Mouse (Mus musculus): Measurements from ENCODE around the gene Enpp5. TPM values are rescaled to one million over a fixed set of nuclear protein-coding genes. Genes with fewer than 3 reads are reported as not detected.

Enpp5 gene
- polyA plus RNA-seq, 1 experiment from 2014 or later: 25.3 TPM

DNA sequence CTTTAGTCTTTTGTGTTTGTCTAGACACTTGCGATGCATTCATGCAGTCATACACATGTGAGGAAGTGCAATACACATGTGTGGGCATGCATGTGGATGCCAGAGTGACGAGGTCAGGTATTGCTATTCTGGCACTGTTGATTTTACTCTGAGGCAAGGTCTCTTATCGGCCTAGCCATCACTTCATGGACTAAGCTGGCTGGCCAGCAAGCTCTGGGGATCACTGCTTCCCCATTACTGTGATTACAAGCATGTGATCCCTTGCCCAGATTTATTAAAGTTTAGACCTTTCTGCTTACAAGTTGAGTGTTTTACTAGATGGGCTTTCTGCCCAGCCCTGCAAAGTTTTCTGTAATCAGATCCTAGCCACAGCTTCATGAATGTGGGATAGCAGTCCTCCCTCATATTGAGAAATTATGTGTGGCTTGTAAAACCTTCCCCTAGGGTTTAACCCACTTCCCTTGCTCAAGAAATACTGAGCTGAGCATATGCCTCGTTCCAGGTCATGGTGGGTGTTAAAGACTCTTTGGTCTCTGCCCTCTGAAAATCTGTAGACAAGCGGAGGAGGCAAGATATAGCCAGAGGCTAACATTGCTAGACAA is 17.2 kb upstream of the Enpp5 start:
- Histone ChIP-seq H3K36me3 (no peaks in the 10 kb centered on the region), H3K4me1 (no peaks in the 10 kb centered on the region), H3K4me2 (no peak overlapping the region), H3K27ac (no peak overlapping the region), H3K9ac (no peak overlapping the region), H3K4me3 (no peak overlapping the region), H3K27me3 (no peaks in the 10 kb centered on the region), H3K9me3 (no peaks in the 10 kb centered on the region)
- ATAC-seq (ENCODE audit: borderline replicate concordance, extremely low read depth, low FRiP score, low TSS enrichment): no peak
- 72% methylated on average over 5 of the region's 5 CpGs for WGBS

DNA sequence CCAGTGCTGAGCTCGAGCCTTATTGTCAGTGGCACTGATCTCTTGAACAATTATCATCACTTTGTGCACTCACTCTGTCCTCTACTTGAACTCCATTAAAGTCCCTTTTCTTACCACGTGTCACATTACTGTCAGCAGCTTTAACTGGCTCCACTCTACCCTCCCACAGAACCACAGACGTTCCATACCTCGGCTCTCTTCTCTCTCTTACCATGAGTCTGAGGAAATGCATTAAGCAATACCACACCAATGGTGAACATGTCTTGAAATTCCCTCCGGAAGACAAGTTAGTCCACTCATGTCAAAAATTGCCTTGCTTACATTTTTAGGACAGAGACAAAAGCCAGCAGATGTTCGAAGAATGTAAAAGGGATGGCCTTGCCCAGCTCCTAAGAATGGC is 9.7 kb upstream of the Enpp5 start:
- Histone ChIP-seq H3K4me3 (no peak overlapping the region), H3K27me3 (no peaks in the 10 kb centered on the region), H3K9me3 (no peaks in the 10 kb centered on the region), H3K4me1 (no peaks in the 10 kb centered on the region), H3K27ac (no peak overlapping the region), H3K4me2 (no peak overlapping the region), H3K9ac (no peak overlapping the region), H3K36me3 (no peaks in the 10 kb centered on the region)
- 66% methylated on average over 6 of the region's 6 CpGs for WGBS
- no peak for ATAC-seq (ENCODE audit: borderline replicate concordance, extremely low read depth, low FRiP score, low TSS enrichment)

DNA sequence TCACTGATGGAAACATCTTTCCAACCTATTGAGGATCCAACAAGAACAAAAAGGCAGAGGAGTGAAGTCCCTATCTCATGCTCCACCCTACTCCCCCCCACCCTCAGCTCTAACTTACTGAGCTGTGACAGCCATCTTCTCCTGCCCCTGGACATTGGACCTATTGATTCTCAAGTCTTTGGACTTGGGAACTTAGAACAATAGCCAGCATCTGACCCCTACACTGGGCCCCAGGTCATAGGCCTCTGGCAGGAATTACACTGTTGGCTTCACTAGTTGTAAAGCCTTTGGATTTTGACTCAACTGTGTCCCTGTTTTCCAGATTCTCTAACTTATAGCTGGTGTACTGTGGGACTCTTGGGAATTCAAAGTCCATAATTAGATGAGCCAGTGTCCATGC is 6.9 kb upstream of the Enpp5 start:
- Histone ChIP-seq H3K4me3 (no peak overlapping the region), H3K27me3 (no peaks in the 10 kb centered on the region), H3K27ac (no peak overlapping the region), H3K9ac (no peak overlapping the region), H3K4me2 (no peak overlapping the region), H3K9me3 (no peaks in the 10 kb centered on the region), H3K36me3 (no peaks in the 10 kb centered on the region), H3K4me1 (no peaks in the 10 kb centered on the region)
- ATAC-seq (ENCODE audit: borderline replicate concordance, extremely low read depth, low FRiP score, low TSS enrichment): no peak

DNA sequence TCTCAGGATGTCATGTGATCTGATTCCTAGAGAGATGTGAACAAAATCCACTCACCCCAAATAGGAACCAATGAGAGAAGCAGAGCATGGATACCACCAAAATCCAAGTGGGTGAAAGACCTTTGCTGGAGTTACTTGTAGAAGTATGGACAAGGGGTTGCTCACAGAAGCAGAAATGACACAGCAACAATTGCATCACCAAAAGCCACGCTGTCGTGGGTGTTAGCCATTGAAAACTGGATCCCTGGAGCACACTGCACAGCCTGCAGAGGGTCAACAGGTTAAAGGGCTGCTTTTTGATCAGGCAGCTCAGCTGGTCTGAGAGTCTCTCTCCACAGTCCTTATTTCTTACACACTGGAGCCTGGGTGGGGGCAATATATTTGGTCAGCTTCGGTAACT is 3.0 kb upstream of the Enpp5 start:
- ATAC-seq (ENCODE audit: borderline replicate concordance, extremely low read depth, low FRiP score, low TSS enrichment): no peak
- Histone ChIP-seq H3K36me3 (no peaks in the 10 kb centered on the region), H3K27me3 (no peaks in the 10 kb centered on the region), H3K4me2 (no peak overlapping the region), H3K4me3 (no peak overlapping the region), H3K9ac (no peak overlapping the region), H3K9me3 (no peaks in the 10 kb centered on the region), H3K27ac (no peak overlapping the region), H3K4me1 (no peaks in the 10 kb centered on the region)
- 77% methylated on average over 3 of the region's 3 CpGs for WGBS

DNA sequence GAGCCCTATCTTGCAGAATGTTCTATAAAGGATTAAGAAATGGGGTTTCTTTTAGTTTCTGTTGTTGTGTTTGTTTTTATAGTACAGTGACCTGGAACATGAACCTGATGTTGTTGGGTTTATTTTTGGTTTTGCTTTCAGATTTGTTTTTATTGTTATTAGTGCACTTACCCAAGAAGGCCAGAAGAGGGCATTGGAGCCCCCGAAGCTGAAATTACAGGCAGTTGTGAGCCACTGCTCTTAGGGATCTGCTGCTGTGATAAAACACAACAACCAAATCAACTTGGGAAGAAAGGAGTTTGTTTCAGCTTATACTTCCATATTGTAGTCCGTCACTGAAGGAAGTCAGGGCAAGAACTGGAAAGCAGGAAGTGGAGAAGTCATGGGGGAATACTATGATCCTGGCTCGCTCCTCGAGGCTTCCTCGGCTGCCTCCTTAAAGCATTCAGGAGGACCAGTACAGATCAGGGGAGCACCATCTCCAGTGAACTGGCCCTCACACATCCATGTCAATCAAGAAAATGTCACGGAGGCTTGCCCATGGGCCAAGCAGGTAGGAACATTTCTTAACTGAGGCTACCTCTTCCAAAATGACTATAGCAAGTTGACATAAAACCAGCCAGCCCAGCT is 2.4 kb upstream of the Enpp5 start:
- H3K27me3 ChIP-seq: no peaks in the 10 kb centered on the region
- no peak overlapping the region for H3K9ac ChIP-seq
- no peaks in the 10 kb centered on the region for H3K9me3 ChIP-seq
- H3K27ac ChIP-seq: no peak overlapping the region
- no peak for ATAC-seq (ENCODE audit: borderline replicate concordance, extremely low read depth, low FRiP score, low TSS enrichment)
- no peaks in the 10 kb centered on the region for H3K36me3 ChIP-seq
- 52% methylated on average over 6 of the region's 6 CpGs for WGBS
- H3K4me3 ChIP-seq: no peak overlapping the region
- H3K4me1 ChIP-seq: no peaks in the 10 kb centered on the region
- H3K4me2 ChIP-seq: peak overlapping the region; percentile 10; the same call in 1 of the 2 replicates

DNA sequence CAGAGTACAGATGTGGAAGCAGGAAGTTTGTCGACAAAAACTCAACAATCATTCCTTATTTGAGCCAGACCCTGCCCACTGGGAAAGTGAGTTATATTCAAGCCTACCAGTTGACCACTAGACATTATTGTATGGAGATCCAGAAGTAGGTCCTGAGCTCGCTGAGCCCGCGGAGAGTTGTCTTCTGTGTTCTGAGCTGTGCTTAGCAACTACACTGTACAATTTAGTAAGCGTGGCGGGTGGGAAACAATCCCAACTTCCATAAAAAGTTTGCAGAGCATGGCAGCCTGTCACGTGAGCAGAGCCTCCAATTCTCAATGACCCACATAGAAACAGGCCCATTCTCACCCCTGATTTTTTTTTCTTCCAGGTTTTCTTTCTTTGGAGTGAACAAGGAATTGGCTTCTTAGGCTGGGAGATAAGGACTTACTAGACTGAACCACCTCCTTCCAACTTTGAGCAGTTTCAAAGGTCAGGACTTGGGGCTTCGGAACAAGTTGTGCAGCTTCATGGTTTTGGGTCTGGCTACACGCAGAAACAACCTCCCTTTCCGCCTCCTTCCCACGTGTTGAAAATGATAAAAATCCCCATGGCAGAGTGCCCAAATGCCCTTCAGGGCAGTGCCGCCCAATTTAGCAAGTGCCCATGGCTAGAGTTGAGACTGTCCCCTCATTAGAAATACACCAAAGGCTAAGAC is 1.3 kb upstream of the Enpp5 start:
- H3K4me2 ChIP-seq: no peak overlapping the region
- no peak for ATAC-seq (ENCODE audit: borderline replicate concordance, extremely low read depth, low FRiP score, low TSS enrichment)
- H3K27me3 ChIP-seq: no peaks in the 10 kb centered on the region
- H3K9me3 ChIP-seq: no peaks in the 10 kb centered on the region
- H3K27ac ChIP-seq: no peak overlapping the region
- no peaks in the 10 kb centered on the region for H3K36me3 ChIP-seq
- WGBS: 72% methylated on average over 12 of the region's 12 CpGs
- no peaks in the 10 kb centered on the region for H3K4me1 ChIP-seq
- H3K9ac ChIP-seq: no peak overlapping the region
- no peak overlapping the region for H3K4me3 ChIP-seq

DNA sequence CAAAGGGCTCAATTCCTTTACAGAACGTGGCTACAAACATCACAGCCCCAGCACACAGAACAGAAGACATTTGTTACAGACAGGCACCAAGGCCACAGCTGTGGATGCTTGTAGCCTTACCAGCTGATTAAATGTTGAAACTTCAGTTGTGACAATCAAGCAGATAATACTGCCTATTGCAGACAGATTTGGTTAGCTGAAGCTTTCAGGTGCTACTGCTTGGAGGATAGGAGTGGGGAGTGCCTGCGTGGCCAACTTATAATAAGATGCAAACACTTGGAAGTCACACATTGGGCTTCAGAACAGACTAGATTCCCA is 811 bp upstream of the Enpp5 start:
- Histone ChIP-seq H3K4me1 (no peaks in the 10 kb centered on the region), H3K27ac (no peak overlapping the region), H3K36me3 (no peaks in the 10 kb centered on the region), H3K4me3 (no peak overlapping the region), H3K9me3 (no peaks in the 10 kb centered on the region), H3K9ac (no peak overlapping the region), H3K27me3 (no peaks in the 10 kb centered on the region), H3K4me2 (no peak overlapping the region)
- ATAC-seq (ENCODE audit: borderline replicate concordance, extremely low read depth, low FRiP score, low TSS enrichment): no peak
- 61% methylated on average over 2 of the region's 2 CpGs for WGBS

DNA sequence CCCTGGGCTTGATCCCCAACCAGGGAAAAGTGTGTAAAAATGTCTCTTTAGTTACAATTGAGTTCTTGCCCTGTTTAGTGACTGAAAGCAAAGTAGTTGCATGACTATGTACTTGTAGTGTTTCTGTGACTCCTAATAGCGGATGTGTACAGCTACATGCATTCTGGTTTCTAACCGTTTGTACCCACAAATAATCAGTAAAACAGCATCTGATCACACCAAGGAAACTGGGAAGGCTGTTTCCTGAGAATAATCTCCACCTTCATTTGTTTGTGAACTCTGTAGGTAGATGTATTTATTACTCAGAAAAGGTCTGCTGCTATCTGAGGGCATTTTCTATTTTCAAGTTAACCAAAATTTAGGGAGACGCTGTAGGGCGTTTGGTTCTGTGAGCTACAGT is 4.5 kb downstream of the Enpp5 start:
- Histone ChIP-seq H3K27ac (no peak overlapping the region), H3K9ac (no peak overlapping the region), H3K4me1 (no peaks in the 10 kb centered on the region), H3K36me3 (no peaks in the 10 kb centered on the region), H3K4me3 (no peak overlapping the region), H3K9me3 (no peaks in the 10 kb centered on the region), H3K27me3 (no peaks in the 10 kb centered on the region), H3K4me2 (no peak overlapping the region)
- ATAC-seq (ENCODE audit: borderline replicate concordance, extremely low read depth, low FRiP score, low TSS enrichment): no peak
- 88% methylated on average over 4 of the region's 4 CpGs for WGBS

DNA sequence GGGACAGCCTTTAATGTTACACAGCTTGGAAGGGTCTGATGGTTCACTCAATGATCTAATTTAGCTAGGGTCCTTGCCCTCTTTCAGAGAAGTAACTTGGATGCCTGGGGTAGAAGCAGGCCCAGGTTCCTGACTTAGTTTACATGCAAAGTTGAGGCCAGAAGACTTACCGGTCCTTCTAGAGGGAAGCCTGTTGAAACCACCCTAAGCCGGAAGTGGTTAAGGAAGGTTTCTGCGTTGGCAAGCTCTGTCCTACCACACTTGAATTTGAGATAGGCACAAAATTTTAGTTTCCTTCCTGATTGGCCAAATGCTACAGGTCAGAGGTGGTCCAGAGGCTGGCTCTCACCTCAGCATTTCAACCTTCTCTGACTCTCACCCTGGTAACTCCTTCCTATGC is 9.6 kb downstream of the Enpp5 start:
- Histone ChIP-seq H3K9me3 (no peaks in the 10 kb centered on the region), H3K4me2 (no peak overlapping the region), H3K27ac (no peak overlapping the region), H3K4me3 (no peak overlapping the region), H3K27me3 (no peaks in the 10 kb centered on the region), H3K36me3 (no peaks in the 10 kb centered on the region), H3K4me1 (no peaks in the 10 kb centered on the region), H3K9ac (no peak overlapping the region)
- WGBS: 88% methylated on average over 3 of the region's 3 CpGs
- ATAC-seq (ENCODE audit: borderline replicate concordance, extremely low read depth, low FRiP score, low TSS enrichment): no peak

DNA sequence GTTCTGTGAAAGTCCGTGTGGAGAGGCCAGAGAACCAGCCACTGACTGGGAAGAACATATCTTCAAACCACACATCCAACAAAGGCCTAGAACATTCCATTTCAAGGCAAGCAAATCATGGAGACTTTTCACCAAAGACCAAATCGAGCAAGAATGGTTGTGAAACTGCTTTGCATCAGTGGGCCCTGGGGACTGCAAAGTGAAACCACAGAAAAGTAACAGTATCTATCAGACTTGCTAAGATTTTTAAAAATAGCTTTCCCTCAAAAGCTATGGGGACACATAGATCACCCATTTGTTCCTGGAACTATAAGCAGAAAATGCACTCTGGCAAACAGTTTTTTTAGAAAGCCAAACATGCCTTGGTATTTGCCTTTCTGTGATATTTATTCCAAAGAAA is 12.3 kb downstream of the Enpp5 start:
- Histone ChIP-seq H3K4me2 (no peak overlapping the region), H3K4me3 (no peak overlapping the region), H3K9ac (no peak overlapping the region), H3K27me3 (no peaks in the 10 kb centered on the region), H3K9me3 (no peaks in the 10 kb centered on the region), H3K4me1 (no peaks in the 10 kb centered on the region), H3K36me3 (no peaks in the 10 kb centered on the region), H3K27ac (no peak overlapping the region)
- no peak for ATAC-seq (ENCODE audit: borderline replicate concordance, extremely low read depth, low FRiP score, low TSS enrichment)
- WGBS: 65% methylated on average over 2 of the region's 2 CpGs

DNA sequence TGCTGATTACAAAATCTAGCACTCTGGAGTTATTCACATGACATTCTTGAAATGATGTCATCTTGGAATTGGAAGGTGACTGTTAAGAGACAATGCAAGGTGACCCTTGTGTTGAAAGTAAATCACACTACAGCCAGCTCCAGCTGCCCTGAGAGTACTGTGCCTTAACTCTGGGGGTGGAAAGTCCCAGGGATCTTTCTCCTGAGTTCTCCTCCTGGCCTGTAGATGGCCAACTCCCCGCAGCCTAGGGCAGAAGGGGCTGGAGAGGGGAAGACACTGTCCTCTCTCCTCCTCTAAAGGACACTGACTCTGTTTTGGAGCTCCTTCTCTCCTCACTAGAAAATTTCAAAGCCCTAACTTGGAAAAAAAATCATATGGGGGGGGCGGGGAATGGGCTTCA is 12.9 kb downstream of the Enpp5 start:
- Histone ChIP-seq H3K9me3 (no peaks in the 10 kb centered on the region), H3K9ac (no peak overlapping the region), H3K4me3 (no peak overlapping the region), H3K4me2 (no peak overlapping the region), H3K27me3 (no peaks in the 10 kb centered on the region), H3K27ac (no peak overlapping the region), H3K4me1 (no peaks in the 10 kb centered on the region), H3K36me3 (no peaks in the 10 kb centered on the region)
- 28% methylated on average over 2 of the region's 2 CpGs for WGBS
- ATAC-seq (ENCODE audit: borderline replicate concordance, extremely low read depth, low FRiP score, low TSS enrichment): no peak

DNA sequence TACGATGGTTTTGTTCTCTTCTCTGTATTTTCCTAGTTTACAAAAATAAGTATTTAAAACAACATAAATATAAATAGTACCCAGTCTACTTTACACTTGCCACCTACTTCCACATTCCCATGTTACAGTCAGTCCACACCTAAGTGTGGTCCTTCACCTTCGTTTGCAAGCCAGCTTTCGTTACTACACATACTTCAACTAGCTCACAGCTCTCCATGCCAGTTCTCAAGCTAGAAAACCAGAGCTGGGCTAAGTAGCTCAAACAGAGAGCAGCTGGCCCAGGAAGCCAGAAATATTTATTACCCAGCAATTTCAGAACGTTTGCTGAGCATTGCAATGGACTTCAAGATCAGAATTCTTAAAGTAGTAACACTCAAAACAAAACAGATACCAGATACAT is 21.9 kb downstream of the Enpp5 start:
- H3K27ac ChIP-seq: no peak overlapping the region
- WGBS: 62% methylated on average over 4 of the region's 4 CpGs
- no peak overlapping the region for H3K9ac ChIP-seq
- ATAC-seq (ENCODE audit: borderline replicate concordance, extremely low read depth, low FRiP score, low TSS enrichment): no peak
- no peaks in the 10 kb centered on the region for H3K36me3 ChIP-seq
- no peaks in the 10 kb centered on the region for H3K27me3 ChIP-seq
- no peaks in the 10 kb centered on the region for H3K9me3 ChIP-seq
- no peak overlapping the region for H3K4me3 ChIP-seq
- no peak overlapping the region for H3K4me2 ChIP-seq
- H3K4me1 ChIP-seq: 0 out of 2 replicates have a peak, but pooled peaks cover 6% of the 10 kb centered on the region
